Mouse (Mus musculus) megakaryocyte-erythroid progenitor cell, adult 5-6 weeks (primary cell): ENCODE measurements around the gene Gm10600. TPM values are rescaled to one million over a fixed set of nuclear protein-coding genes. Genes with fewer than 3 reads are reported as not detected.
"Not testable (repeated sequence)": the region's sequence is repeated elsewhere in the genome, so short reads cannot be mapped to it uniquely, and the experiment has no call there.

Source experiments
- ATAC-seq: replicated peaks from 2 replicates; pipeline ENCODE4 v1.8.0; 2016; ENCODE audit warnings: mild to moderate bottlenecking, inconsistent platforms; ENCODE audit not compliant: severe bottlenecking, poor library complexity, low FRiP score, low TSS enrichment
- total RNA-seq, 2 experiments: library from RNA; stranded (forward) in 1 of 2; stranded (reverse) in 1 of 2; fragments of 200-1000, 215-1000 nt in 1 of 2; fragments of >200 nt in 1 of 2; fragmentation: Nextera tagmentation in 1 of 2; gene quantifications; 2 replicates each; pipeline ENCODE4 v1.2.3; 2014 to 2017

Gm10600 gene
- total RNA-seq (2014; fragmentation: Nextera tagmentation) (not detected in 2 replicates), total RNA-seq (2017) (not detected in 2 replicates)

GRCm38 (mm10) chr4:42240339-42240738, at the start of gene Gm10600:
Gene Gm10600 (plus strand): TSS chr4:42240639.
- not testable (repeated sequence) for ATAC-seq

- ATAC-seq: not testable (repeated sequence)
Measured at GRCm38 (mm10) chr4:42255467-42255866, 15.0 kb downstream of the Gm10600 start, which contains the start of gene Ccl21b. Gene Ccl21b (plus strand): TSS chr4:42255767.

Other genes with a start within 250 kb of the Gm10600 start
- not detected in 2 replicates for gene Gm21093, start 205.9 kb upstream of the Gm10600 start, total RNA-seq (2014; fragmentation: Nextera tagmentation)
- 0.56 TPM in 1 of 2 replicates, not detected in the other for gene Gm21093, start 205.9 kb upstream of the Gm10600 start, total RNA-seq (2017)
- not detected in 2 replicates for gene Gm3893, start 149.4 kb upstream of the Gm10600 start, total RNA-seq (2014; fragmentation: Nextera tagmentation)
- gene Gm3893, start 149.4 kb upstream of the Gm10600 start, total RNA-seq (2017): not detected in 2 replicates
- not detected in 2 replicates for gene Gm13304, start 125.8 kb upstream of the Gm10600 start, total RNA-seq (2014; fragmentation: Nextera tagmentation)
- gene Gm13304, start 125.8 kb upstream of the Gm10600 start, total RNA-seq (2017): not detected in 2 replicates
- gene Gm13306, start 87.2 kb upstream of the Gm10600 start, total RNA-seq (2014; fragmentation: Nextera tagmentation): not detected in 2 replicates
- not detected in 2 replicates for gene Gm13306, start 87.2 kb upstream of the Gm10600 start, total RNA-seq (2017)
- gene Gm13305, start 72.0 kb upstream of the Gm10600 start, total RNA-seq (2014; fragmentation: Nextera tagmentation): not detected in 2 replicates
- gene Gm13305, start 72.0 kb upstream of the Gm10600 start, total RNA-seq (2017): 0.38 and 5.2 TPM in 2 replicates
- gene Ccl21b, start 15.1 kb downstream of the Gm10600 start, total RNA-seq (2014; fragmentation: Nextera tagmentation): not detected in 2 replicates
- not detected in 2 replicates for gene Ccl21b, start 15.1 kb downstream of the Gm10600 start, total RNA-seq (2017)
- not detected in 2 replicates for gene Gm21953, start 53.6 kb downstream of the Gm10600 start, total RNA-seq (2014; fragmentation: Nextera tagmentation)
- not detected in 2 replicates for gene Gm21953, start 53.6 kb downstream of the Gm10600 start, total RNA-seq (2017)
- gene Fam205a3, start 77.7 kb downstream of the Gm10600 start, total RNA-seq (2014; fragmentation: Nextera tagmentation): not detected in 2 replicates
- gene Fam205a3, start 77.7 kb downstream of the Gm10600 start, total RNA-seq (2017): 0.08 TPM in 1 of 2 replicates, not detected in the other
- gene Gm21586, start 198.7 kb downstream of the Gm10600 start, total RNA-seq (2014; fragmentation: Nextera tagmentation): not detected in 2 replicates
- gene Gm21586, start 198.7 kb downstream of the Gm10600 start, total RNA-seq (2017): not detected in 2 replicates
- gene Gm2163, start 226.1 kb downstream of the Gm10600 start, total RNA-seq (2014; fragmentation: Nextera tagmentation): 0.42 and 1.4 TPM in 2 replicates
- gene Gm2163, start 226.1 kb downstream of the Gm10600 start, total RNA-seq (2017): 0.23 TPM in 1 of 2 replicates, not detected in the other